Mouse (Mus musculus) lung, adult 2 months (tissue): ENCODE results near the gene Rap1gds1.

ENCODE experiments used
- CTCF ChIP-seq: fragments of 200-500 bp; IDR thresholded peaks from 2 replicates; pipeline ENCODE4 v1.5.1; 2011; ENCODE audit warnings: mild to moderate bottlenecking, low read length, control low read depth; ENCODE audit not compliant: insufficient read depth
- POLR2A ChIP-seq: fragments of 200-500 bp; IDR thresholded peaks from 2 replicates; pipeline ENCODE4 v1.6.1; 2011; ENCODE audit warnings: low read depth, mild to moderate bottlenecking, control low read depth, low read length, borderline replicate concordance; ENCODE audit errors: extremely low read depth

DNA sequence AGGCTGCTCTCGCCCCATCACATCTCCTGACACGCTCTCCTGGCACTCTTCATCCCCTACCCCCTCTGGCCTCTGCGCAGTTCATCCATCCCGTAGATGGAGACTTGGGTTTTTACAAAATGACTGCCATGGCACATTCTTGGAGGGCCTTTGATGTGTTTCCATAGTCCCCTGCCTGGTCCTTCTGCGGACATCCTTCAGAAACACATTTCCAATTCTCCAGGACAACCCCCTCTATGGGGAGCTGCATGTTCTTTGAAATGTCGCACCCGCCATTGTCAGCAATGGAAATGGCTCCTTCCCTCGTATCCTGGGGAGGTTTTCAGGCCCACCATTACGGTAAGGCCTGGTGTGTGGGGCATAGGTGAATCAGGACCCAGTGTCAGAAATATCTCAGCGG lies 198.6 kb downstream of the Rap1gds1 start:
- TF ChIP-seq CTCF (no peak), POLR2A (no peak)
